Mouse (Mus musculus) forebrain, postnatal 0 days (tissue): ENCODE results near the gene Trim11. TPM values are rescaled to one million over a fixed set of nuclear protein-coding genes. Genes with fewer than 3 reads are reported as not detected.

Experiments
- ATAC-seq: fragments of 200-750 bp; cut with Nextera tagmentation; 2 replicates; pipeline ENCODE4 v1.8.0; 2017; ENCODE audit warnings: mild to moderate bottlenecking, moderate library complexity
- DNase-seq: peaks from one replicate; pipeline ENCODE4 v3.0.0-alpha.2; 2015
- H3K27ac ChIP-seq: fragments of 300-500 bp; sonication (generic); 2 replicates; pipeline ENCODE4 v1.5.1; 2014; ENCODE audit warnings: low read depth, mild to moderate bottlenecking, antibody characterized with exemption, low read length, moderate library complexity, mixed read lengths
- H3K27me3 ChIP-seq: fragments of 300-500 bp; sonication (generic); 2 replicates; pipeline ENCODE4 v1.6.1; 2014; ENCODE audit warnings: mild to moderate bottlenecking, low read length, mixed read lengths; ENCODE audit not compliant: insufficient read depth
- H3K36me3 ChIP-seq: fragments of 300-500 bp; sonication (generic); 2 replicates; pipeline ENCODE4 v1.6.1; 2014; ENCODE audit warnings: mild to moderate bottlenecking, moderate library complexity; ENCODE audit not compliant: insufficient read depth
- H3K4me1 ChIP-seq: fragments of 300-500 bp; sonication (generic); 2 replicates; pipeline ENCODE4 v1.6.1; 2014; ENCODE audit warnings: antibody characterized with exemption; ENCODE audit not compliant: insufficient read depth
- H3K4me2 ChIP-seq: fragments of 300-500 bp; sonication (generic); 2 replicates; pipeline ENCODE4 v1.6.1; 2014; ENCODE audit warnings: low read depth, mild to moderate bottlenecking, moderate library complexity
- H3K4me3 ChIP-seq: fragments of 300-500 bp; sonication (generic); 2 replicates; pipeline ENCODE4 v1.5.1; 2014; ENCODE audit warnings: low read depth, low read length, mixed read lengths
- H3K9ac ChIP-seq: fragments of 300-500 bp; sonication (generic); 2 replicates; pipeline ENCODE4 v1.6.1; 2014; ENCODE audit warnings: mild to moderate bottlenecking
- H3K9me3 ChIP-seq: fragments of 300-500 bp; sonication (generic); 2 replicates; pipeline ENCODE4 v1.6.1; 2016; ENCODE audit warnings: low read length
- CTCF ChIP-seq: sonication (generic); IDR thresholded peaks from 2 replicates; pipeline ENCODE4 v1.5.1; 2016; ENCODE audit warnings: antibody characterized with exemption, control low read depth, low read depth
- WGBS: fragments of 180-500 bp; shearing (Covaris S2); extraction: QIAGEN DNeasy Blood & Tissue Kit; methylation state at CpG from one replicate; pipeline ENCODE4 v1.1.7; 2014; 5-methylcytosine and 5-hydroxymethylcytosine counted together
- polyA plus RNA-seq: library from polyadenylated mRNA; unstranded; fragments of >200 nt; fragmentation: Nextera tagmentation; extraction: Ambion mirVana; gene quantifications from 2 replicates; pipeline ENCODE4 v1.2.1, GENCODE M21; 2015
- total RNA-seq: library from RNA; depleted of rRNA; stranded (reverse); fragments of >200 nt; gene quantifications from 2 replicates; pipeline ENCODE4 v1.2.3, GENCODE M21; 2014

The Trim11 gene
- total and polyA plus RNA-seq, 2 experiments from 2014 or later: 16.0 to 31.9 TPM

DNA sequence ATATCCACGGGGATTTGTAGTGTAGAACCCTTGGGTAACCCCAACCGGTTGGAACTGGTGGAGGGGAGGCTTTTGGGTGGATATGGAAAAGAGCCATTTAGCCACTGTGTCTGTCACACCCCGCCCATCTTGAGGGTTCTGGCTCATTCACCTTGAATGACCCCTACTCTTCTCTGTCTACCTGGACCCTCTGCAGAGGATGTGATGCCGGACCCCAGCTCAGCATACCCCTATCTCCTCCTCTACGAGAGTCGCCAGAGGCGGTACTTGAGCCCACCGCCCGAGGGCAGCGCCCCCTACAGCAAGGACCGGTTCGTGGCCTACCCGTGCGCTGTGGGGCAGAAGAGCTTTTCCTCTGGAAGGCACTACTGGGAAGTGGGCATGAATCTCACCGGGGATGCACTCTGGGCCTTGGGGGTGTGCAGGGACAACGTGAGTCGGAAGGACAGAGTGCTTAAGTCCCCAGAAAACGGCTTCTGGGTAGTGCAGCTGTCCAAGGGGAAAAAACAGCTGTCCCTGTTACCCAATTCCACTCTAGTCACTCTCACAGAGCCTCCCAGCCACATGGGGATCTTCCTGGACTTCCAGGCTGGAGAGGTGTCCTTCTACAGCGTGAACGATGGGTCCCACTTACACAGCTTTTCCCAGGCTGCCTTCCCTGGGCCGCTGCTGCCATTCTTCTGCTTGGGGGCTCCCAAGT lies 6.9 kb upstream of the Trim11 start:
- H3K27ac ChIP-seq: no peak overlapping the region
- no peaks in the 10 kb centered on the region for H3K9me3 ChIP-seq
- no peak for DNase-seq
- H3K4me3 ChIP-seq: no peak overlapping the region
- no peak for ATAC-seq
- H3K9ac ChIP-seq: no peak overlapping the region
- peaks cover 10% of the 10 kb centered on the region; the same call in 1 of the 2 replicates for H3K36me3 ChIP-seq
- WGBS: 92% methylated on average over 21 of the region's 21 CpGs
- H3K4me1 ChIP-seq: no peaks in the 10 kb centered on the region
- H3K27me3 ChIP-seq: no peaks in the 10 kb centered on the region
- peak; percentile 11; the same call in 1 of the 2 replicates for TF ChIP-seq CTCF
- no peak overlapping the region for H3K4me2 ChIP-seq

DNA sequence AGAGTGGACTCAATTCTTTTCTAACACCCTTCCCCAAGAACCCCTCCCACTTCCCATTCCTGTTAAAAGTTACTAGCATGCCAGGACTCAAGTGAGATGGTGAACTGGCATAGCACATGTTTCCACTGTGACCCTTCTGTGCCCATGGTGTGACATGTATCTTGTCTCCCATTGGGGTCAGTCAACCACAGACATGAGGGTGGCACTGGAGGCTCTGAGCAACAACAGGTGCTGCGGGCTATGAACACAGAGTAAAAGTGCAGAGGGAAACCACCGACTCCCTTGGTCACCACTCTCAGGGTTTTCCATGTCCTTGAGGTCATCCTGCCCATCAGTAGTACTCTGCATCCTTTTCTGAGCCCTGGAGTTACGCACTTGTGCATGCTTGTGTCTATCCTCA lies 6.1 kb upstream of the Trim11 start:
- Histone ChIP-seq H3K4me2 (no peak overlapping the region), H3K27ac (no peak overlapping the region), H3K36me3 (peaks cover 10% of the 10 kb centered on the region; the same call in 1 of the 2 replicates), H3K9ac (no peak overlapping the region), H3K27me3 (no peaks in the 10 kb centered on the region), H3K4me1 (no peaks in the 10 kb centered on the region), H3K4me3 (no peak overlapping the region), H3K9me3 (no peaks in the 10 kb centered on the region)
- DNase-seq (no peak), ATAC-seq (no peak)
- TF ChIP-seq CTCF: no peak
- 90% methylated on average over 3 of the region's 3 CpGs for WGBS

GRCm38 (mm10) chr11:58974414-58974813 lies 3.5 kb upstream of the Trim11 start:
- DNase-seq (no peak), ATAC-seq (no peak)
- Histone ChIP-seq H3K4me3 (no peak overlapping the region), H3K36me3 (peaks cover 10% of the 10 kb centered on the region; the same call in 1 of the 2 replicates), H3K4me1 (peaks cover 8% of the 10 kb centered on the region), H3K9ac (no peak overlapping the region), H3K27me3 (no peaks in the 10 kb centered on the region), H3K27ac (no peak overlapping the region), H3K4me2 (no peak overlapping the region), H3K9me3 (no peaks in the 10 kb centered on the region)
- WGBS: 91% methylated on average over 3 of the region's 3 CpGs
- no peak for TF ChIP-seq CTCF

- Histone ChIP-seq H3K9me3 (no peaks in the 10 kb centered on the region), H3K27ac (peak overlapping the region; percentile 47; the same call in 1 of the 2 replicates), H3K9ac (peak overlapping the region; percentile 85), H3K4me2 (peak overlapping the region; percentile 99), H3K4me3 (peak overlapping the region; percentile 59), H3K4me1 (peaks cover 19% of the 10 kb centered on the region), H3K36me3 (no peaks in the 10 kb centered on the region), H3K27me3 (no peaks in the 10 kb centered on the region)
- no peak for TF ChIP-seq CTCF
- WGBS: 3% methylated on average over 29 of the region's 29 CpGs
- no peak for ATAC-seq
- DNase-seq: no peak
Measured at GRCm38 (mm10) chr11:58977150-58977549, 743 bp upstream of the Trim11 start.

DNA sequence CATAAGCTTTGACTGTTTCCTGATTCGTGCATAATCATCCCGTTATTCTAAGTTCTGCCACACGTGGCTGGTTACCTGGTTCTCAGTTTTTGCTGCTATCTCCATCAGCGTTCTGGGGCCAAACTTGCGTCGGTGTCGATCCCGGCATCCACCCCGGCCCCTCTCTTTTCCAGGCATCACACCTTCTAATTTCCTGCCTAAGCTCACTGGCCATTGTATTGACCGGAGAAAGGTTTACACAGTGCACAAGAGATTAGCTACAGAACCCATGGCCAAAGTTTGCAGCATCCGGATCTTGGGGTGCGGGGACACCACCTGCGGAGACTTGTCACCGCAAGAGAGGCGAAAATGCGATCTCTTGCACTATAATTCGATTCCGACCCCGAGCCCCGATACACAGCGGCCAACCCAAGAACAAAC lies 276 bp upstream of the Trim11 start:
- Histone ChIP-seq H3K9me3 (no peaks in the 10 kb centered on the region), H3K27me3 (no peaks in the 10 kb centered on the region), H3K4me3 (peak overlapping the region; percentile 59), H3K4me1 (peaks cover 19% of the 10 kb centered on the region), H3K9ac (peak overlapping the region; percentile 85), H3K36me3 (peaks cover 2% of the 10 kb centered on the region; the same call in 1 of the 2 replicates), H3K27ac (peak overlapping the region; percentile 47), H3K4me2 (peak overlapping the region; percentile 99)
- 1% methylated on average over 21 of the region's 21 CpGs for WGBS
- TF ChIP-seq CTCF: no peak
- no peak for DNase-seq
- ATAC-seq: peak; percentile 24; the same call in 1 of the 2 replicates

- no peak for ATAC-seq
Measured at GRCm38 (mm10) chr11:58978706-58979030, 775 bp downstream of the Trim11 start.

DNA sequence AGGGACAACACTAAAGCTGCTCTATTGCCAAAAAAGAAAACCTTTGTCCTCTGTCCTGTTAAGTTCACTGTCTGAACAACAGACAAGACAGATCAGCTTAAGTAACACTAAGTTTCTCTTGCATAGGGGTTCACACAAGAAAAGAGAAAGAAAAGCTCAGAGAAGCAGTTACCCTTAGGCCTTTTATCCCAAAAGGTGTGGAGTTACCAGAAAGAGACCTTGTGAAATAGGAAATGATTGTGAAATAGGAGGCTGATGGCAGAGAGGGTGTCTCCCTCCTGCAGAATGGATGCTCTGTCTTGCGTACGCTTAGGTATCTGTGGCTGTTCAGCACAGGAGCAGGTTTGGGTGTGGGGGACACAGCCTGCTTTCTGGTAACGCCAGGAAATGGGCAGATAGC lies 1.3 kb downstream of the Trim11 start:
- Histone ChIP-seq H3K4me1 (peaks cover 19% of the 10 kb centered on the region), H3K36me3 (peaks cover 14% of the 10 kb centered on the region; the same call in 1 of the 2 replicates), H3K9me3 (no peaks in the 10 kb centered on the region), H3K27me3 (no peaks in the 10 kb centered on the region), H3K9ac (peak overlapping the region; percentile 85), H3K4me3 (peak overlapping the region; percentile 59), H3K27ac (no peak overlapping the region), H3K4me2 (peak overlapping the region; percentile 99)
- WGBS: 83% methylated on average over 3 of the region's 3 CpGs
- ATAC-seq (no peak), DNase-seq (no peak)
- TF ChIP-seq CTCF: no peak

More at GRCm38 (mm10) chr11:58978706-58979030, 775 bp downstream of the Trim11 start:
- Histone ChIP-seq H3K4me2 (peak overlapping the region; percentile 99), H3K9ac (peak overlapping the region; percentile 85), H3K27me3 (no peaks in the 10 kb centered on the region), H3K4me3 (peak overlapping the region; percentile 59), H3K36me3 (peaks cover 9% of the 10 kb centered on the region; the same call in 1 of the 2 replicates), H3K9me3 (no peaks in the 10 kb centered on the region), H3K4me1 (peaks cover 19% of the 10 kb centered on the region), H3K27ac (0 out of 2 replicates have a peak overlapping the region, but pooled peaks have one; percentile 47)
- no peak for TF ChIP-seq CTCF
- DNase-seq: no peak
- 1% methylated on average over 5 of the region's 5 CpGs for WGBS
